Mouse (Mus musculus) heart, postnatal 0 days (tissue): ENCODE results near the gene Gimap7.

Source experiments
- CTCF ChIP-seq: IDR thresholded peaks from 2 replicates; pipeline ENCODE4 v1.5.1; 2016; ENCODE audit warnings: antibody characterized with exemption, control low read depth, low read depth
- EP300 ChIP-seq: IDR thresholded peaks from 2 replicates; pipeline ENCODE4 v1.6.1; 2016; ENCODE audit warnings: antibody characterized with exemption, low read depth

- peak; percentile 54; the same call in 1 of the 2 replicates for TF ChIP-seq EP300
- TF ChIP-seq CTCF: no peak
Observed at GRCm38 (mm10) chr6:48697555-48697930, 20.9 kb upstream of the Gimap7 start.
